Mouse (Mus musculus) cerebellum, postnatal 25 days (tissue): Measurements from ENCODE around the gene Parp16.
A peak's percentile ranks its signal among the peaks of the same experiment; 100 is the strongest.
"Not testable (repeated sequence)": the region's sequence is repeated elsewhere in the genome, so short reads cannot be mapped to it uniquely, and the experiment has no call there.

ENCODE experiments used
- DNase-seq, 2 experiments: peaks; one replicate each; pipeline ENCODE4 v3.0.0; 2021; ENCODE audit warnings: mixed read lengths in 2 of 2

Parp16 gene

DNA sequence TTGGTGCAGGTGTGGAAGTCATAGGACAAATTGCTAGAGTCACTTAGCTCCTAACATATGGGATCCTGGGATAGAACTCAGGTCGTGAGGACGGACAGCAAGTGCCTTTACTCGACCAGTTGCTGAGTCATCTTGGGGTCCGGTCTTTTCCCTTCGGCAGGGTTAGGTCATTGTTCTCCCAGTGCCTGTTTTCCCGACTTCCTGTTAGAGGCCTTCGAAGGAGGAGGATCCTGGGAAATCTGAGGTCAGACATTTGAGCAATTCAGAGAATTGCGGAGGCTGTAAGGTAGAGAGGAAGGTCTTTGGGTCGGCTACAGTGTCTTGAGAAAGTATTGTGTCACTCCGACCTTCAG lies 19.2 kb downstream of the Parp16 start:
- no peak for DNase-seq

DNA sequence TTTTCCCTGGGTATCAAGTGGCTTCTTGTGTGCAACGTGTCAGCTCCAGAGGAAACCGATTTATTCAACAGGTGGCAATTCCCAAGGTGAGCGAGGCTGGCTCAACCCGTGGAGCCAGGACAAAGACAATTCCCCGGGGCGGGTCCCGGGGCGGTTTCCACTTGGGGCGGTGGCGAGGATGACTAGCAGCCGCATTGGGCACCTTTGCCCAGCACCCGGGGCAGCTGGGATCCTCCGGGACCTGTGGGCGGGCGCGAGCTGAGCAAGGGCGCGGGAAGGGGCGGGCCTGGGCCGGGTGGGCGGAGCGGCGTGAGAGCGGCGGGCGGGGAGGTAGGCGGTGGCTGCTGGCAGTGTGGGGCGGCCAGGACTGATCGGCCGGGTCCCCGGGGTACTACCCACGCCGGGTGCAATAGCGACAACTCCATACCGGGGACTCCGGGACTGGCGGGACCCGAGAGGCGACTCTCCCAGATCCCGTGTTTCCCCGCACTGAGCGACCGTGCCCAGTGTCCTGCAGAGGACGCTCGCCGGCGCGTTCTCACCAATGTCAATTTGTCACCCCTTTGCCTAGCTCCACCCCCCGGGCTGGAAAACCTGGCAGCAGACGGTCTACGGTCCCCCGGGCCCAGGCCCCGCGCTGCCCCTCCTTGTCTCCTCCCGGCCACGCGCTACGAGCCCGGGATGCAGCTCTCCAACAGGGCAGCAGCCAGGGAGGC lies 19.8 kb downstream of the Parp16 start:
- peak; percentile 93 for DNase-seq

DNA sequence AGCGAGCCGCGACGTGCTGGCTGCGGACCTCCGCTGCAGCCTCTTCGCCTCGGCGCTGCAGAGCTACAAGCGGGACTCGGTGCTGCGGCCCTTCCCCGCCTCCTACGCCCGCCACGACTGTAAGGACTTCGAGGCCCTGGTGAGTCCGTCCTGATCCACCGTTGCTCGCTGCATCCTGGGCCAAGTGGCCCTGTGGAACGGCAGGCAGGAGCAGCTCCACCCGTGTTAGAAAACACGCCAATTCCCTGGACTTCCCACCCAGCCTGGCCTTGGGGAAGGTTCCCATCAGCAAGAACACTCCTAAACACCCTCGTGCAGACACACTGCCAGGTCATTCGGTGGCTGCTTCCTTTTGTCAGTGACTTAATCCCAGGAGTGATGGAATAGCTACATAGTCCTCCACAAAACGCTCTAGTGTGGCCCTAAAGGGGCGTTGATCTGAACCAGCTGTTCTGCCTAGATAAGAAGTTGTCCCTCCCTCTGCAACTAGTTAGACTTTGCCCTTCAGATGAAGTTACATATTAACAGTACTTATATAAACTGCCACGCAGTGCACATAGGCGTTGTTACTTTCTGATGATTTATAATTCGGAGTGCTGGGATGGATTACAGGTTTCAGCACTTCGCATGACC lies 20.5 kb downstream of the Parp16 start:
- no peak for DNase-seq

DNA sequence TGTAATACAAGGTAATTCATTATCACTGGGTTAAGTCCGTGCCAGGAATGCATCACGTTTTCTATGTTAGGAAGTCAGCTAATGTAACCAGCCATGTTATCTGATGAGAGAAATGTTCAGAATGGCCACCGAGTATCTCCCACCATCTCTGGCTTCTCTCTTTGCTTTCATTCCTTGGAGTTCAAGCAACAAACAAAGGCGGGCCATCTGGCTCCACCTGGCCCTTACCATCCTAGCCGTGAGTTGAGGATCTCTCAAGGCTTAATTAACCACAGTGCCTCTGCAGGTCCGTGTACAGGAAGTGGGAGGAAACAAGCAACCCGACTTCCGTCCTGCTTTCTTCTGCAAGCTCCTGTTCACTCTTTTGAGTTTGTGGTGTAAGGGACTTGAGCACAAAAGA lies 21.8 kb downstream of the Parp16 start:
- no peak for DNase-seq

DNA sequence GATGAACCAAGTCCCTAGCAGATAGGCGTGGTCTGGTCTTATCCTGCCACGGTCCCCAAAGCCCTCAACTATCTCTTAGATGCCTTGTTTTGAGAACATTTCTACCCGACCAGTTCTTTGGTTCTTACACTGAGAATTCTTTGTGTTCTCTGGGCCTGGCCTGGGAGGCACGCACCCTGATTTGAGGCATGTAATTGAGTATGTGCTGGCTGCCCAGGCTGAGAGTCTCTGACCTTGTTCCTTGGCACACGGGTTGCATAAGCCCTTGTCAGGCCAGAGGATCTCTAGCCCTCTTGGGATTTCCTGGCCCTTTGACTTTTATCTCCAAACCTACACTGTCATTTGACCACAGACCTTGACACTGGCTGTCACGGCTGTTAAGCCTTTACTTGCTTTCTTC lies 22.5 kb downstream of the Parp16 start:
- DNase-seq, result no peak

DNA sequence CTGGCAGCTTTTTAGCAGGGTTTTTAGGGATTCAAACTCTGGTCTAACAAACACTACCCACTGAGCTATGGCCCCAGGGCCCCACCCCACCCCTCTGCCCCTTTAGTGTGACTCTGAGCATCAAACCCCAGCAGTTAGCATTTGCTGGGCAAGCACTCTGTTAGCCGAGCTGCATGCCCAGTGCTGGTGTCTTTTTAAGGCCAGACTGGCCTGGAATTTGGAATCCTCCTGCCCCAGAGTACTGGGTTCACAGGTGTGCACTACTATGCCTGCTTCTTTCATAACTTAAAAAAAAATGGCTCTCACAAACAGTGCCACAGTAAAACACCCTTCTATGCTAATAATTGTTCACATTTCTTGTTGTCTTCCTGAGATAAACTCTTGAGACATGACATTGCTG lies 23.8 kb downstream of the Parp16 start:
- no peak for DNase-seq

DNA sequence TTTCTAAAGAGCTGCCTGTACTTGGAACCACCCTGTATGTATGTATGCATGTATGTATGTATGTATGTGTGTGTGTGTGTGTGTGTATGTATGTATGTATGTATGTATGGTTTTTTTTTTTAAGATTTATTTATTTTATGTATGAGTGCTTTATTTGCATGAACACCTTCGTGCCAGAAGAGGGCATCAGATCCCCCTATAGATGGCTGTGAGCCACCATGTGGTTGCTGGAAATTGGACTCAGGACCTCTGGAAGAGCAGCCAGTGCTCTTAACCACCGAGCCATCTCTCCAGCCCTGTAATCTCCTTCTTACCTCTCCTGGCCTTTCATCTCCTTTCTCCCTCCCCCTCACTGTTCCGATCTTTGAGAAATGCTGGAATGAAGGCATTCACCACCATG lies 25.2 kb downstream of the Parp16 start:
- not testable (repeated sequence) for DNase-seq

DNA sequence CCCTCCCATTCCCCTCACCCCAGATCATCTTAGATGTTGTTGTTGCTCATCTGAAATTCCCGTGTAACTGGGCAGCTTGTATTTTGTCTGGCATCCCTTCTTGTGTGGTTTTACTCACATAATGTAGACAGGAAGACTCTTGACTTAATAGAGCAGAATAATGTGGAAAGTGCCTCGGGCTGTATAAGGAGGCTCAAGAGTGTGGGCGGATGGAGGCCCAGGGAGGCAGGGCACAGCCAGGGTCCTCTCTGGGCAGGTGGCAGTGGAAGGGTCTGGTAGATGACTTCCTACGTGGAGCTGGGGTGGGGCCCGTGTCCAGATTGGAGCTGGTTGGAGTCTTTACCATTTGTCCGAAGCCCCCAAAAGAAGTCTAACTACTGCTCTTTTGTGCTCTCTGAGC lies 28.8 kb downstream of the Parp16 start:
- DNase-seq, result no peak

DNA sequence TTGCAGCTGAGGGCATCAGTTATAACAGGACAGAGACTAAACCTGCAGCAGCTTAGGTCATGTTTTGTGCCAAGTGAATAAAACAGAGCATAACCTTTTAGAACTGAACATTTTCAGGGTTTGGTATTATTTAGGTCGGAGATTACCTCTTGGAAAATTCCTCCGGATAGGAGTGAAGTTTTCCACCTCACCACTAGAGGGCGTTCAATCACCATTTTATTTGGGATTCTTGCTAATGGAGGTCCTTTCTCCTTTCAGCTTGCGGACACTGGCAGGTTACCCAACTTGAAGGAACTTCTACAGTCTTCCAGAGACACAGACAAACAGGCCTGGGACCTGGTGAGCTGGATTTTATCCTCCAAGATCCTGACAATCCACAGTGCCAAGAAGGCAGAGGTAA lies 30.6 kb downstream of the Parp16 start:
- peak in 1 of 2 experiments; percentile 50 for DNase-seq

DNA sequence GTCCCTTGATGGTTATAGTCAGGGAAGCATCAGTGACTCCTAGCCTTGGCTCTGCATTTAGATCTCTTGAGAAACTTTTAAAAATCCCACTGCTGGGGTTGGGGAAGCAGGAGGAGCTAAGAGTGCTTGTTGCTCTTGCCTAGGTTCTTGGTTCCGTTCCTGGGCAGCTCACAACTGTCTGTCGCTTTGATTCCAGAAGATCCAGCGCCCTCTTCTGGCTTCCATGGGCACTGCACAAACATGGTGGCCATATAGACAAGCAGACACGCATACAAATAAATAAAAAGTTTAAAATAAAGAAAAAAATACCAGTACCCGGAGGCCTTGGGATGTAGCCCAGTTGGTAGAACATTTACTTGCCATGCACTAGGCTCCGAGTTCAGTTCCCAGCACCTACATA lies 35.1 kb downstream of the Parp16 start:
- no peak for DNase-seq

DNA sequence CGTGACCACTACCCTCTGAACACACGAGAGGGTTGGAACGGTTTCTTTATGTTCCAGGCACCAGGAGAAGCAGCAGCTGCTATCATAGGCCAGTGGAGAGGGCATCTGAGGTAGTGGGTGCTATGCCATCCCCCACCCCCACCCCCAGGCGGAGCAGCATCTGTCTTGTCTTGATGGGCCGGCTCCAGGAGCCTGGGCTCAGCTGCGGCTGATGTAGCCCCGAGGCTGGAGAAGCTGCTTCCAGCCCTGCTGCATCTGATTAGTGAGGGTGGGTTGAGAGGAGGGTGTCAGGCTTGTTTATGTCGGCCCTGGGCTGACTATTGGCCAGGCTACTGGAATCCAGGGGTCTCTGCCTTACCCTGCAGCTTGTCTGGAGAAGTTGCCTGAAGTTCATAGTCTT lies 36.1 kb downstream of the Parp16 start:
- DNase-seq, result no peak

DNA sequence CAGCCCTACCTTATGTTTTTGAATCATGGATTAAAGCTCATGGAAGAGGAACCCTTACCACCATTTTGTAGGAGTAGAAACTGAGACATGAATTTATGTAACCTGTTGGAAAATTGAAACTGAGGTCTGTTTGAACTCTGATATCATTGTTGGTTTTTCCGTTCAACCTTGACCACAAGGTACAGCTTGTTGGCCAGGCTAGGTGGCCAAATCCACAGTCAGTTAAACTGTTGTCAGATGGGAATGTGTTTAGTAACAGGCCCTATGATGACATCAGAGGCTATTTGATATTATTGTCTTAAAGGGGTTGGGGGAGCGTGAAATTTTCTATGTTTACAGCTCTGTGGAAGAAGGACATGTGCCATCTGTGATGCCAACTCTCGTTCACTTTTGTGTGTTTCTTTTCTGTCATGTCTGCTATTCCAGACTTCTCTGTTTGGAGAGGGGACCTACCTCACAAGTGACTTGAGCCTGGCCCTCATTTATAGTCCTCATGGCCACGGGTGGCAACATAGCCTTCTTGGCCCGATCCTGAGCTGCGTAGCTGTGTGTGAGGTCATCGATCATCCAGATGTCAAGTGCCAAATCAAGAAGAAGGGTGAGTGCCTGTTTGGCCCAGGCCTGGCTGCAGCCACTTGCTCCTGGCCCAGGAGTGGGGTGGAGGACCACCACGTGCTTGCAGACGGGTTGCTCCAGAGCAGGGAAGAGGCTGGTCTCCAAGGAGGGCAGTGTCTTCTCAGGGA lies 38.3 kb downstream of the Parp16 start:
- DNase-seq, result no peak

DNA sequence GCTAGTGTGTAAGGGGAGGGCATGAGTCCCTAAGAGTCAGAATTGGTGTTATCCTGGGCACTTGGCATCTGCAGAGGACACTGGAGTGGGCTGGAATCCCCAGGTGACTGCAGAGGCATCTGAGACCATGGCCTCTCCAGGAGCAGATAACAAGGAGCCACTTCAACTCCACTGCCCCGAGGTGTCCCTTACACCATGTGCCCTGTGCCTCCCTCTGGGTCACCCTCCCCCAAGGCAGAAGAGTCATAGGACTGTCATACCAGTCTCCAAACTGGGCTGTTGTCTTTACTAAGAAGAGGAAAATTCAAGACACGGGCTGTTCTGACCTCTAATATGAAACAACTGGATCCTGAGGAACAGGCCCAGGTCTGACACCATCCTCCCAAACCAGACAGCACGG lies 39.6 kb downstream of the Parp16 start:
- no peak for DNase-seq

DNA sequence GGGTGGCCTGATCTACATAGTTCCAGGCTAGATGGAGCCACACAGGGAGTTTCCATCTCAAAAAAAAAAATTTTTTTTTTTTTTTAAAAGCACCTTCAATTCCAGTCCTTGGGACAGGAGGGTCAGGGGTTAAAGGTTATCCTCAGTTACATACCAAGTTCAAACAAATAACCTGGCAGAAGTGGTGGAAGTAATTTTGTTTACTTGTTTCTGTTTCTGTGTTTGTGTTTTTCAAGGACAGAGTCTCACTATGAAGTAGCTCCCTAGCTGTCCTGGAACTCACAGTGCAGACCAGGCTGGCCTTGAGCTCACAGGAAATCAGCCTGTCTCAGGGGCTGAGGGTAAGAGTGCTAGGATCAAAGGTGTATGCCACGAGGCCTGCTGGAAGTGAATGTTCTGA lies 40.4 kb downstream of the Parp16 start:
- no peak for DNase-seq

DNA sequence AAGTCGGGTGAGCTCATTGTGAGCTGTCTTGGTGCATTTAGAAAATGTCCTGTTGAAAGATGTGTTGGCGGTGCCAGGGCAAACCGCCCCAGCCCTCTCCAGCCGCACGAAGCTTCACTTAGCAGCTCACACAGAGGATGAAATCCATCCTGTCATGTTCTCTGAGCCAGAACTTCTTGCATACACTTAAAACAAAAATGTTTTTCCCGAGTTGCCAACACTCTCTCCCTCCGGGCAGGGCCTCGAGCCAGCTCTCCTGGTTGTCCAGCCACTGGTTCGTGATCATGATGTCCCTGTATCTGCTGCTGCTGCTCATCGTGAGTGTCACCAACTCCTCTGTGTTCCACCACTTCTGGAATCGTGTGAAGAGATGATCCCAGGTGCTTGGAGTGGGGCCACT lies 42.5 kb downstream of the Parp16 start:
- no peak for DNase-seq

DNA sequence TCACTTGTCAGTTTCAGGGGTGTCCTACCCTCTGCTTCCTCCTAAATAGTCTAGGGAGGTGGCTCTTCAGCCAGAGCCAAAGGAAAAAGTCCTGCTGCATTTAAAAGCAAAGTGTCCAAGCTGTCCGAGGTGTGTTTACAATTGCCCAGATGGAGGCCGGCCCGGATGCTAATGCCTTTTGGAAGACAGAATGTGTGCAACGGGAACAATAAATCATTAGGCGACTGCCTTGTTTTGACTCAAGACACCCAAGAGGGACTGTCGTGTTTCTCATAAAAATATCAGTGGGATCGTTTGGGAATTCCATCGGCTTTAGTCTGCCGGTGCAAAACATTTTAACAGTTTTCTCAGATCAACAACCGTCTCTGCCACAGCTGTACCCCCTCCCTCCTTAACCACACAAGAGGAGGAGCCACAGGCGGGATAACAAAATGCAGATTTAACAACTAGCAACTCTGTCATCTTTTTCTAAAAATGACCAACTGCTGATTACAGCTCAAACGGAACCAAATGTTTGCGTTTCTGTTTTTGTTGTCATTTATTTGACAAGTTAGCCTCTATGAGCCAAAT lies 43.1 kb downstream of the Parp16 start:
- DNase-seq, result no peak

DNA sequence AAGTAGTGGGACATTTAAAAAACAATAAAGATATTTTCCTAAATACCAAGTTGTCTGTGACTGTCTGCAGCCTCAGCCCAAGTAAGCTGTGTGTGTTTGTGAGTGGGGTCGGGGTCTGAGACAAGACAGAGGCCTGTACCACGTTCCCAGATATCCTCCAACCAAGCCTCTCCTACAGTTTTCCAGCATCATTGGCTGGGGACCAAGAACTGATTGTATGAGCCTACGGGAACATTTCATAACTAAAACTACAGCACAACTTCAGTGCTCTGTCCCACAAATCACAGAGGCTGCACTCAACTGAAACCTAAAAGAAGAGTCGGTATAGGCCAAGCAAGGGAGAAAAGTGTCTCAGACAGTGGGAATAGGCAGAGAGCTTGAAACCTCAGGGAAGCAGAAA lies 44.0 kb downstream of the Parp16 start:
- DNase-seq, result no peak

DNA sequence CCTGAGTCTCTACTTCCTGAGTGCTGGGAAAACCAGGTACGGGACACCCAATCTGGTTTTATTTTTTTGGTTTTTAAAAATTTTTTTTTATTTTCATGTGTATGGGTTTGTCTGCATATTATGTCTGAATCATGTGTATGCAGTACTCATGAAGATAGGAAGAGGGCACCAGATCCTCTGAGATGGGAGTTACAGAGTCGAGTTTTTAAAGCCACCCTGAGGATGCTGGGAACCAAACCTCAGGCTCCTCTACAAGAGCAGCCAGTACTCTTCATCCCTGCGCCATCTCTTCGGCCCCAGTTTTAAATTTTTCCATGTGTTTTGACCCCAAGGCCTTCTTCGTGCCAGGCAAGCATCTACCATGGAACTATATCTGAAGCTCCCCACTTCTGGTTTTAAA lies 44.6 kb downstream of the Parp16 start:
- no peak for DNase-seq

DNA sequence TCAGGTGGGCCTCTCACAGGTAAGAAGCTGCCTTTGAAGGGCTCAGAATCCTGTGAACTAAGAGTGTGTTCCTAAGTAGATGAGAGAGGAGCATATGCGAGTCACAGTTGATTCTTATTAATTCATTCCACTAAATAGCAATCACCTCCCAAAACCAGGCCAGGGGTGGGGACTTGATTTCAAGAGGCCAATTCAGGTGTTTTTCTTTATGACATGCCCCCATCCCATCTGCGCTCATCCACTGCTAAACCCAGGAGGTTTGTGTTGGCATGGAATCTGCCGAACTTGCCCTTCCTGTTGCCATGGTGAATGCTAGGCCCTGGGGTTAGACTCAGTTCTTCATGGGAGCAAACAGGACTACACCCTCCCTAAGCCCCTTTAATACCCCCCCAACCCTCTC lies 45.4 kb downstream of the Parp16 start:
- DNase-seq, result no peak

DNA sequence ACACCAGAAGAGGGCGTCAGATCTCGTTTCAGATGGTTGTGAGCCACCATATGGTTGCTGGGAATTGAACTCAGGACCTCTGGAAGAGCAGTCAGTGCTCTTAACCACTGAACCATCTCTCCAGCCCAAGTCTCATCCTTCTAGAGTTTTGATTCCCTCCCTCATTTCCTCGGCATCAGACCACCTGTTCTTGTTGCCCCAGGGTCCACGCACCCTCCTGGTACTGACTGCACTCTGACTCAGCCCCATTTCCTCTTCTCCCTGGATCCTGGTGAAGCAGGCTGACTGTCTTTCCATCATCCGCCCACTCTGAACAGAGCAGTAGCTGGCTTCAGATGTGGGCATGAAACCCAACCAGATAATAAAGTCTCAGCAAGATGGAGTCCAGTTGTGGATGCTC lies 46.8 kb downstream of the Parp16 start:
- DNase-seq, result no peak

DNA sequence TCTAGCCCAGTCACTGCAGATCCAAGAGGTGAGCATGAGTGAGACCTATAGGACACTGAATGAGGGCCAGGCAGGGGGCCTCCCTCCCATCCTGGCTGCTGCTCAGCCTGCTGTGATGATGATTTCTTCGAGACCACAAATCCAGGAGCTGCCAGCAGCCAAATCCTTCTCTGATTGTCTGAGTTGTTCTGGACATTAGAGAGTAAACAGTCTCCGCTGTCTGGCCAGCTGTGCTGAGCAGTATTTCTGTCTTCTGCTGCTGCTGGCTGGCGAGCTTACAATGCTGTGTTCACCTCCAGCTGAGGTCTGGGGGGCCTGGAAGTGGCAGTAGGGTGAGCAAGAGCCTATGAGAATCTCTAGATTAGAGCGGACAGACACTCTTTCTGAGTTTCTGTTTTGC lies 48.1 kb downstream of the Parp16 start:
- DNase-seq, result no peak

DNA sequence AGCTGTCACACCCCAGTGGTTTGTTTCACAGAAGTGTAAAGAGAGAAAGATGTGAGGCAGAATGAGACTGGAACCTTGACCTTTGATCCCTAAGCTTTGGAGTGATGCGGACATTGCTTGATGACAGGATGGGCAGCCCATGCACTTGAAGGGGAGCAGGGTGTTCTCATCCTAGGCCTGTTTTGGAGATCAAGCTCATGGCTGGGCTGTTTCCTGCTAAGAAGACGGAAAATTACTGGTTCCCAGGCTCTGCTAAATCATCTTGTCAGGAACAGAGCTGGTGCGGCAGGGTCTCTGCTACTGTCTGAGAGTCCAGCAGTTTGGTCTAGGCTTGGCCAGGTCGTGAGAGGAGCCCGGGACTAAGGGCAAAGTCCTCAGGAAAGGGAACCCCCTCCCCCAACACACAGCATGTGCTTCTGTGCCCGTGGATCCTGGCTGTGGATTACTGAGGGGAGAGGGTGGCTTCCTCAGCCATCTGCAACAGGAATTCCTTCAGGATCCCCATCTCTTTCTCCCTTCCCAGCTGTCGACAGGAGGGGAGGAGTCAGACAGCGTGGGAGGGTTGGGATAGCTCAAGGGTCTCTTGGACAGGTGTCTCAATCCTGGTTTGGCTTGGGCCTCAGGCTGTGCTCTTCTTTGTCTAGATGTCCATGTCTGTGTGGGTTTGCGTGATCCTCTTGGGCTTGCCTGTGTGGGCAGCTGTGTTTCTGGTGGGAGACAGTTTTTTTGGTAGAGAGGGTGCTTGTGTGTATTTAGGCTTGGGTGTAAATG lies 49.1 kb downstream of the Parp16 start:
- no peak for DNase-seq
